Mouse (Mus musculus): ENCODE measurements around the gene Immp1l. TPM values are rescaled to one million over a fixed set of nuclear protein-coding genes. Genes with fewer than 3 reads are reported as not detected.

The Immp1l gene
- polyA plus RNA-seq, 2 experiments, result 55.7 to 134 TPM

DNA sequence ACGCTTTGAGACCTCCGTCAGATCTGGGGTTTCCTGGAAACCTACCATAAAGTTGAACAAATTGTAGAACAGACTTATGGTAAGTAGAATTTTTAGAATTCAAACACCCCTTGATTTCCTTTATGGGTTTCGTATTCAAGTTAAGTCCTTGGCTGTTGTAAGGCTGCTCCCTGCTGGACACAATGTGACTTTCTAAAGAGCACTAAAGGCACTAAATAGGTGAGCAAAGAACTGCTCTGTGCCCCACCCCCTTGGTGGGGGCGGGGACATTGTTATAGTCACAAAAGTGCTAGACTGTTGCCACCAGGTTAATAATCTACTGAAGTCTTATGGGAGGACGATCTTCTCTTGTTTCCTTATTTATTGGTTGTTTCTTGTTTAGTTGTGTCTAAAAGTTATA is 3.9 kb downstream of the Immp1l start:
- no peak for TF ChIP-seq POLR2A (IDR thresholded peaks at IDR 0.05; ENCODE audit: borderline replicate concordance, extremely low read depth, insufficient read depth, insufficient read length)
- H3K9me3 ChIP-seq (ENCODE audit: control insufficient read depth, low read length), result no peaks in the 10 kb centered on the region
- H3K9ac ChIP-seq (ENCODE audit: low read depth, low read length, severe bottlenecking), result no peak overlapping the region
- H3K36me3 ChIP-seq (ENCODE audit: control insufficient read depth, insufficient read depth, low read length), result peaks cover 18% of the 10 kb centered on the region
- no peaks in the 10 kb centered on the region for H3K27me3 ChIP-seq (ENCODE audit: control insufficient read depth, insufficient read depth, low read length)
- H3K4me1 ChIP-seq (ENCODE audit: control insufficient read depth, insufficient read depth, low read length), result peaks cover 4% of the 10 kb centered on the region; the same call in 1 of the 2 replicates
- DNase-seq (ENCODE audit: low spot score) (no peak), ATAC-seq (ENCODE audit: low FRiP score, low read depth) (no peak)
- H3K4me2 ChIP-seq (replicated peaks; ENCODE audit: low read depth, low read length, severe bottlenecking), result no peak overlapping the region
- WGBS, result 90% methylated on average over 5 of the region's 5 CpGs
- H3K27ac ChIP-seq (replicated peaks; ENCODE audit: low read depth, low read length), result no peak overlapping the region
- no peak overlapping the region for H3K4me3 ChIP-seq (replicated peaks; ENCODE audit: low read length)

DNA sequence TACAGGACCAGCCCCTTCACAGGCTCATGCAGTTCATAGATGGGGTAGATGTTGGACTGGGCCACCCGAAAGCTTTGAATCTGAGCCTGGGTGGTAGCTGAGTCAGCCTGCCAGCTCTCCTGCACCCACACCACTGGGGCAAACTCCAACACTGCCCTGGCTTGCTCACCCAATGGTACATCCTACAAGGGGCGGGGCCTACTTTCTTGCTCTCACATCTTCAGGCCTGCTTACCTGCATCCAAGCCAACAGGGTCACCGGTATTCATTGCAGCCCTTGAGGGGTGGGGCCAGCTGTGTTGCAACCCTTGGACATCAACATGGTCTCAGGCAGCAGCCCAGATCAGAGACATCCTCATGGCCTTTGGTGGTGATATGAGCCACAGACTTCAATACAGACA is 6.2 kb downstream of the Immp1l start:
- Histone ChIP-seq H3K4me2 (replicated peaks; ENCODE audit: low read depth, low read length, severe bottlenecking) (no peak overlapping the region), H3K36me3 (ENCODE audit: control insufficient read depth, insufficient read depth, low read length) (peaks cover 18% of the 10 kb centered on the region), H3K9ac (ENCODE audit: low read depth, low read length, severe bottlenecking) (no peak overlapping the region), H3K4me3 (replicated peaks; ENCODE audit: low read length) (no peak overlapping the region), H3K4me1 (ENCODE audit: control insufficient read depth, insufficient read depth, low read length) (peaks cover under 1% of the 10 kb centered on the region; the same call in 1 of the 2 replicates), H3K9me3 (ENCODE audit: control insufficient read depth, low read length) (no peaks in the 10 kb centered on the region), H3K27ac (replicated peaks; ENCODE audit: low read depth, low read length) (no peak overlapping the region), H3K27me3 (ENCODE audit: control insufficient read depth, insufficient read depth, low read length) (no peaks in the 10 kb centered on the region)
- no peak for TF ChIP-seq POLR2A (IDR thresholded peaks at IDR 0.05; ENCODE audit: borderline replicate concordance, extremely low read depth, insufficient read depth, insufficient read length)
- DNase-seq (ENCODE audit: low spot score), result no peak
- ATAC-seq (ENCODE audit: low FRiP score, low read depth), result no peak
- WGBS, result 88% methylated on average over 3 of the region's 3 CpGs

DNA sequence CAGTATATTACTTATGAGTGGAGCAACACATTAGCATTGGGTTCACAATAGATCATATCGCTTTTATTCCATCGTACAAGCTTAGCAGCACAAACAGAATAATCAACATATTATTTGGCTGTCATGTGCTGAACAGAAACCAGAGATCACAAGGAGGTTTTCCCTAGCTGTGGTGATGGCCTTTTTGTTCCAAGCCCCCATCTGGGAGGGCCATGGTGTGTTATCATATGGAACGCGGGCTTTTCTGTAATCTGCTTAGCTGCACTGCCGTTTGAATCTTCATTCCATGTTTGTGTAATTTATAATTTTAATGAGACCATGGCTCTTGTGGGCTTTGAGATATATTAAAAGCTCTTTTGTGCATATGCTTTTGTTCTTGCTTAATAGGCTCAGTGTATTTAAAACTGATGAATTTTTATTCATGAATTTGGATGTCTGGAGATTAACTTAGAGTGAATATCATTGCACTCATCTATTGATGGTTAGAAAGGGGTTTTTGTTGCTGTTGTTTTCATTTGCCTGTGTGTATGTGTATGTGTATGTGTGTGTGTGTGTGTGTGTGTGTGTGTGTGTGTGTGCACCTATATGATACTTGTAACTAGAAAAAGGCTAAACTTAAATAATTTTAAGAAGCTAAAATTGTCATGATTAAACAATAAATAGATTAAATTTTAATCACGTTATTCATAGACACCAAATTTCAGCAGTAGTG is 9.4 kb downstream of the Immp1l start:
- H3K4me2 ChIP-seq (replicated peaks; ENCODE audit: low read depth, low read length, severe bottlenecking), result no peak overlapping the region
- H3K27ac ChIP-seq (replicated peaks; ENCODE audit: low read depth, low read length), result no peak overlapping the region
- H3K9ac ChIP-seq (ENCODE audit: low read depth, low read length, severe bottlenecking), result no peak overlapping the region
- ATAC-seq (ENCODE audit: low FRiP score, low read depth) (no peak), DNase-seq (ENCODE audit: low spot score) (no peak)
- H3K9me3 ChIP-seq (ENCODE audit: control insufficient read depth, low read length), result no peaks in the 10 kb centered on the region
- no peaks in the 10 kb centered on the region for H3K27me3 ChIP-seq (ENCODE audit: control insufficient read depth, insufficient read depth, low read length)
- no peak overlapping the region for H3K4me3 ChIP-seq (replicated peaks; ENCODE audit: low read length)
- H3K36me3 ChIP-seq (ENCODE audit: control insufficient read depth, insufficient read depth, low read length), result peaks cover 12% of the 10 kb centered on the region
- H3K4me1 ChIP-seq (ENCODE audit: control insufficient read depth, insufficient read depth, low read length), result no peaks in the 10 kb centered on the region
- WGBS, result 93% methylated on average over 6 of the region's 6 CpGs
- no peak for TF ChIP-seq POLR2A (IDR thresholded peaks at IDR 0.05; ENCODE audit: borderline replicate concordance, extremely low read depth, insufficient read depth, insufficient read length)

DNA sequence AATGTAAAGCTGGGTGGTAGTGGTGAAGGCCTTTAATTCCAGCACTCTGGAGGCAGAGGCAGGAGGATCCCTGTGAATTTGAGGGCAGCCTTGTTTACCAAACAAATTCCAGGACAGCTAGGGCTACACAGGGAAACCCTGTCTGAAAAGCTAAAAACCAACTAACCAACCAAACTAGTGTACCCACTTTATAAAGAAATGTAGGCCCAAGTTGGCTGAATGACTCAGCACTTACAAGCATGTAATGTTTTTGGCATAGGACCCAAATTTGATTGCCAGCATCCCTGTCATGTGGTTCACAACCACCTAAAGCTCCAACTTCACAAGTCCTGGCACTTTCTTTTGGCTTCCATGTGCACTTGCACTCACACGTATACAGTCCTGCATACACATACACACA is 12.2 kb downstream of the Immp1l start:
- no peaks in the 10 kb centered on the region for H3K27me3 ChIP-seq (ENCODE audit: control insufficient read depth, insufficient read depth, low read length)
- H3K9me3 ChIP-seq (ENCODE audit: control insufficient read depth, low read length), result no peaks in the 10 kb centered on the region
- no peaks in the 10 kb centered on the region for H3K36me3 ChIP-seq (ENCODE audit: control insufficient read depth, insufficient read depth, low read length)
- H3K27ac ChIP-seq (replicated peaks; ENCODE audit: low read depth, low read length), result no peak overlapping the region
- no peak for TF ChIP-seq POLR2A (IDR thresholded peaks at IDR 0.05; ENCODE audit: borderline replicate concordance, extremely low read depth, insufficient read depth, insufficient read length)
- no peak overlapping the region for H3K9ac ChIP-seq (ENCODE audit: low read depth, low read length, severe bottlenecking)
- H3K4me2 ChIP-seq (replicated peaks; ENCODE audit: low read depth, low read length, severe bottlenecking), result no peak overlapping the region
- ATAC-seq (ENCODE audit: low FRiP score, low read depth) (no peak), DNase-seq (ENCODE audit: low spot score) (no peak)
- WGBS, result 100% methylated on average over 1 of the region's 1 CpGs
- H3K4me3 ChIP-seq (replicated peaks; ENCODE audit: low read length), result no peak overlapping the region
- H3K4me1 ChIP-seq (ENCODE audit: control insufficient read depth, insufficient read depth, low read length), result no peaks in the 10 kb centered on the region

DNA sequence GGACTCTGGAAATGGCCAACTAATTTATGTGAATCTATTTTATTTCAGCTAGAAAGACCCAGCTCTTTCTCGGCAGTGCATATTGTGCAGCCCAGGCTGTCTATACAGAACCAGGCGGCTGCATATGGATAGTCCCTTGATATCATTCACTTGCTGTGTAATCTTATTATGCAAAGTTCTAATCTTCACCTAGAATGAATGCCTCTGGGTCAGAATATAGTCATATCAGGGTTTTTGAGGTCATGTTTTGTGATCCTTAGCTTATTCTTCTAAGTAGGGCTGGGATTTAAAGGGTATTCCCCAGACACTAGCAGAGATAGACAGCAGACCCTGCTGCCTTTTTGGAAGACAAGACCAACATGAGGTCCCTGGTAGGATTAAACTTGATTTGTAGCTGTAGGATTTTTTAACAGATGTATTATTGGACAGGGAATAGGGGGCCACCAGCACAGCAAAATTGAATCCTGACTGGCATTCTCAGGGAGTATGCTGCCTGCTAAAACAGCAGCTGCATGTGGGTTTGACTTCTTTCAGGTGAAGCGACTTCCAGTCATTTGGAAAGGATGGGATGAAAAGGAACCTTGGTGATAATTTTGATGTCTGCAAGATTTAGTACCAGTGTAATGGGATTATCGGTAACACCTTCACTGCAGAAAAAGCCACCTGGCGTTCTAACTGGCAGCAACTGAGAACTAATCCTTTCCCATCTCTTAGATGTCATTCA is 13.3 kb downstream of the Immp1l start:
- Histone ChIP-seq H3K27ac (replicated peaks; ENCODE audit: low read depth, low read length) (no peak overlapping the region), H3K9me3 (ENCODE audit: control insufficient read depth, low read length) (no peaks in the 10 kb centered on the region), H3K4me1 (ENCODE audit: control insufficient read depth, insufficient read depth, low read length) (no peaks in the 10 kb centered on the region), H3K27me3 (ENCODE audit: control insufficient read depth, insufficient read depth, low read length) (no peaks in the 10 kb centered on the region), H3K4me2 (replicated peaks; ENCODE audit: low read depth, low read length, severe bottlenecking) (no peak overlapping the region), H3K36me3 (ENCODE audit: control insufficient read depth, insufficient read depth, low read length) (no peaks in the 10 kb centered on the region), H3K9ac (ENCODE audit: low read depth, low read length, severe bottlenecking) (no peak overlapping the region), H3K4me3 (replicated peaks; ENCODE audit: low read length) (no peak overlapping the region)
- TF ChIP-seq POLR2A (IDR thresholded peaks at IDR 0.05; ENCODE audit: borderline replicate concordance, extremely low read depth, insufficient read depth, insufficient read length), result no peak
- 74% methylated on average over 5 of the region's 5 CpGs for WGBS
- no peak for ATAC-seq (ENCODE audit: low FRiP score, low read depth)
- DNase-seq (ENCODE audit: low spot score), result no peak
